Mouse (Mus musculus) kidney, postnatal 4 days (tissue): ENCODE results near the gene Acot7.

ENCODE experiments used
- DNase-seq, 2 experiments: peaks; one replicate each; pipeline ENCODE4 v3.0.0; 2021; ENCODE audit warnings: mixed read lengths in 2 of 2

Gene Acot7

GRCm38 (mm10) chr4:152277916-152278315 lies 100.0 kb downstream of the Acot7 start:
- DNase-seq, result no peak

DNA sequence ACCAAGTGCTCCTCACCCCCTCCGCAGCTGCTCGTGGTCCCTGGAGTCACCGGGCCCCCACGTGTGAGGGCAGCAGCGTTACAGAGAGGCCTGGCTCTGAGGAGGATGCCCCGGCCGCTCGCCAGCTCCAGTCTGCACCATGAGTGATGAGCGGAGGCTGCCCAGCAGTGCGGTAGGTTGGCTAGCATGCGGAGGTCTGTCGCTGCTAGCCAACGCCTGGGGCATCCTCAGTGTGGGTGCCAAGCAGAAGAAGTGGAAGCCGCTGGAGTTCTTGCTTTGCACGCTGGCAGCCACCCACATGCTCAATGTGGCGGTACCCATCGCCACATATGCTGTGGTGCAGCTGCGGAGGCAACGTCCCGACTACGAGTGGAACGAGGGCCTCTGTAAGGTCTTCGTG lies 101.1 kb downstream of the Acot7 start:
- DNase-seq, result no peak

GRCm38 (mm10) chr4:152281601-152282000 lies 103.7 kb downstream of the Acot7 start:
- DNase-seq, result peak in 1 of 2 experiments; percentile 64

DNA sequence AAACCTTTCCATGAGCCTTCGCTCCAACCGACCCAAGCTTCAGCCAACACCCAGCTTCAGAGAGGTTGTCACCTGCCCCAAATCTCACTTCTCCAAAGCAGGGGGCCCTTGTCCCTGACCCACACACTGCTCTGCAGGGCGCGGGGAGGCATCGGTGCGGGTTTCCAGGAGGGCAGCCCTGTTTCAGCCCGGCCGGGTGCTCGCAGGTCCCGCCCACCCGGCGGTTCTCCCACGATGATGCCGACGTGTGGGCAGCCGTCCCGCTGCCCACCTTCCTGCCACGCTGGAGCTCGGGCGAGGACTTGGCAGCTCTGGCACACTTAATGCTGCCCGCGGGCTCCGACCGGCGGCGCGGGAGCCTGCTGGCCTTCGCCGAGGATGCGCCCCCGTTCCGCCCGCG lies 104.8 kb downstream of the Acot7 start:
- DNase-seq, result no peak

GRCm38 (mm10) chr4:152283186-152283950 lies 105.4 kb downstream of the Acot7 start:
- peak; percentile 92 to 93 for DNase-seq

- peak; percentile 72 to 80 for DNase-seq
Measured at GRCm38 (mm10) chr4:152285505-152285904, 107.6 kb downstream of the Acot7 start.

DNA sequence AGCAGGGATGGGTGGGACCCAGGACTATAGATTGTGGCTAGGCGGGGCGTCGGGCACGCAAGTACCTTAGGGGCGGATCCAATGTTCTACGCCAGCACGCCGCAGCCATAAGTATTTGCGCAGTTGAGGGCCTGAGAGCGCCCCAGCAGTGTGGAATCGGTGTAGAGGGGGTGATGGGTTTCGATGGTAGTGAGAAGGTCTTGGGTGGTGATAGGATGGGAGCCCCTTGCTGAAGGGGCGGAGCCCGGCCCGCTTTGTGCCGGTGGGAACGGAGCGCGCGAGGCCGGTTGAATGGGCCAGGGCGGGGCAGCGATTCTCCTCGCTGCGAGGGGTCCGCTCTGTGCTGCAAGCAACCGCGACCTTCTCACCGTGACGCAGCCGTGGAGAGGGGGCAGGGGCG lies 108.2 kb downstream of the Acot7 start:
- DNase-seq, result no peak

GRCm38 (mm10) chr4:152286887-152287286 lies 109.0 kb downstream of the Acot7 start:
- DNase-seq, result peak; percentile 92

GRCm38 (mm10) chr4:152287317-152288120 lies 109.6 kb downstream of the Acot7 start:
- no peak for DNase-seq

DNA sequence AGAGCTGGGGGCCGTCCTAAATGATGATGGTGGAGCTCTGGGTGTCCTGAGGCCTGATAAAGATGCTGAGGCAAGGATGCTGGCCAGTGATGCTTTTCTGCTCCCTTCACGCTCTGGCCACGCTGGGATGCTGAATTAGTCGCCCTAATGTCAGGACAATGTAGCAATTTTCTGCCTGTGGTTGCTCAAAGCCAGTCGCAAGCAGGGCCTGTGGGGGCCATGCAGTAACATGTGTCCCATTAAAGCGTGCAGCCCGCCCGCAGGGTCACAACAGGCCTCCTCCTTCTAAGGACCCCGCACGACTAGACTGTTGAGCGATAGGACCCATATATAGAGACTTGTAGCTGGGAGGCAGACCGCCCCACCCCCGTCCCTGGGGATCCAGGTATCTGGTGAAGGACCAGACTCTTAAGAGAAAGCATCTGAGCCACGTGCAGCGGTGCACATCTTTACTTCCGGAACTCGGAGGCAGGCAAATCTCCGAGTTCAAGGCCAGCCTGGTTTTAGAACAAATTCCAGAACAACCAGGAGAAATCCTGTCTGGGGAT lies 110.5 kb downstream of the Acot7 start:
- DNase-seq, result no peak

DNA sequence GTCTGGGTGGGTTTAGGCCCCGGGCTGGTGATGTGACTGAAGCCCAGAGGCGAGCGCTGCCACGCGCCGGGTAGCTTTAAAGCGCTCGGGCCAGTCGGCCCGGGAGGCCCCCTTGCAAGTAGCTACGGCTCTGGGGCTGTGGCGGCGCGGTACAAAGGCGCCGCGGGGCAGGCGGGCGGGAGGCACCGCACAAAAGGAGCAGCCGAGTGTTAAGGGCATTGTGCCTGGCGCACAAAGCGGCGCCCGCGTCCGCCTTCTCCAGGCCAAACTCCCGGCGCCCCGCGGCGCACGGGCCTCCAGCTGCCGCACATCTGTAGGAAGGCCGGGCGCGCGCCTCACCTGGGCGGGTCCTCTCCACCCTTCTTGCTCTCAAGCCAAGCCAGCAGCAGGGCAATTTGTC lies 112.5 kb downstream of the Acot7 start:
- no peak for DNase-seq

DNA sequence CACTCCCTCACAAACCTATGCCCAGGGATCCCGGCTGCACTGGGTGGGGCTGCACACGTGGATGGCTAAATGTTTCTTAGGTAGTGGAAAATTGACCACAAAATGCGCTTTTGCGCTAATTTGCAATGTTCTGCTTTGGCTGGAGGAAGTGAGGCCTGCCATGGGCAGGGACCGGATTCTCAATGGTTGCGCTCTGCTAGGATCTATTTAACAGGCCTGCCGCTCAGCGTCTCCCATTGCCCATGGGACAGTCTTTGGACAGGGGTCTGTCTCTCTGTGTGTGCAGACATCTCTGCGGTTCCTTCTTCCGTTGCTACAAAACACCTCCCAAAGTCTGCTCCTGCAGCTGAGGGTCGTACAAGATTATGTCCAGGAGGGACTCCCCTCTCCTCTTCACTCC lies 113.1 kb downstream of the Acot7 start:
- no peak for DNase-seq

DNA sequence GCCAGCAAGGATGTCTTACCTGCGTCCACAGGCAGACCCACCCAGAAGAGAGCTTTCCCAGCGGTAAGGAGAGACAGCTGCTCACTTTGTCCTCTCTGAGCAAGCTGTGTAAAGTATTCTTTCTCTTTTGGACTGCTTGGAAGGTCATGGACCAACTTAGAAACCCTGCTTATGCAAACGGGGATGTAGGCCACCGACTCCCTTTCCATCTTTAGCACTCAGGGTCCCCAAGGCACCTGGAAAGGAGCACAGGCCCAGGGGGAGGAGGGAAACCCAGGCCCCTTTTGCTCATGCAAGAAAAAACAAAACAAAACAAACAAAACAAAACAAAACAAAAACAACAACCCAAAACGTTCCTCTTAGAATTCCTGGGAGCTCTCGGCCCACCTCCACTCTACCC lies 113.6 kb downstream of the Acot7 start, which contains the start of gene Hes3:
Hes3 (minus strand) TSS at position 101 of the 400 bp plus-strand sequence.
- DNase-seq, result no peak

DNA sequence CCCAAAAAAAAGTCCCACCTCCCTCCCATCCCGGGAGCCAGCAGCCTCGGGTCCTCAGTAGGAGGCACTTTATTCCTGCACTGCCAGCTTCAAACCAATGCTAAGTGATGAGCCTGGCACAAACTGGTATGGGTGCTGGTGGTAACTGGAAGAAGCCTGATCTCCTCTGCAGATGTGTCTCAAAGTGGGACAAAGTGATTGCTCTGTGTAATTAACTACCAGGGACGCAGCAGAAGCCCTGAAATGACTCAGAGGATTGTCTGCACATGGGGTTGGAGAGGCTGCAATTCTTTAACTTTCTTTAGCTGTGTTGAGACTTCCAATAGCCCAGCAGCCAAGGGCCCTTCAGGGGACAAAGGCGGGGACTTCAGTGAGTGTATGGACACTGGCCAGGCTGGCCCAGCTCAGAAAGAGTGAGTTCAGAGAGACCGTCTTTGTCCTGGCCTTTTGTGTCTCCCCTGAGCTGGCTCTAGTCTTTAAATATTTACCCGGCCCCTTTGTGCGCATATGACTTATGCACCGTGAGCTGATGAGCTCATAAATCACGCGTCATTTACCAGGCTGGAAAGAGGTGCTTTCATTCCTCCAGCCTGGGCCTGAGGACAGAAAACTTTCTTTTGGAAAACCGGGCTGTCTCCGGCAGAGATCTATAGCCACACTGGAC lies 114.3 kb downstream of the Acot7 start:
- no peak for DNase-seq

DNA sequence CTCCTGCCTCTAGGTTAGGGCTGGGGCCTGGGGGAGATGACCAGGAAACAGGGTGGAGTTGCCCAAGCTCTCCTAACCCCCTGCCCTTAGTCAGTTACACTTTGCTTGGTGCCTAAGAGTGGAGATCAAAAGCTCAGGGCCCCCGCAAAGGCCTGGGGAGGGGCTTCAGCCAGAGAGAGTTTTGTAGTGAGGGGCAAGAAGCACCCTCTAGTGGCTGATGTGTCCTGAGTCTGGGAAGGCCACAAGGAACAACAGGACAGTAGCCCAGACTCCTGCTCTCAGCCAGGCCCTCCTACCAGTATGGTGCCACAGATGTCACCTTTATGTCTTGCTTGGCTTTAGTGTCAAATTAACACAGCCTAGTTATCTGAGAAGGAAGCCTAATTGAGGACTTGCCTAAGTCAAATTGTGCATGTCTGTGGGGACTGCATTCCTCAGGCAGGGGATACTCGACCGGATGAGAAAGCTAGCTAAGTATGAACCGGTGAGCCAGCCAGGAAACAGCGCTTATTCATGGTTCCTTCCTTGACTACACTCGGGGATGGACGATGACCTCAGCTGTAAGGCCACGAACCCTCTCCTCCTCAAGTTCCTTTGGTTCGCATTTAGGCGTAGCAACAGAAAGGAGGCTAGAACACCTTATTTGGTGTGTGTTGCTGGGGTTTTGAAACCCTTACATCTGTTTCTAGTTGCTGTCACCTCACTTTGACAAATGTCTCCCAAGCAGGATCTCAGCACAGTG lies 116.4 kb downstream of the Acot7 start:
- peak in 1 of 2 experiments; percentile 49 for DNase-seq

DNA sequence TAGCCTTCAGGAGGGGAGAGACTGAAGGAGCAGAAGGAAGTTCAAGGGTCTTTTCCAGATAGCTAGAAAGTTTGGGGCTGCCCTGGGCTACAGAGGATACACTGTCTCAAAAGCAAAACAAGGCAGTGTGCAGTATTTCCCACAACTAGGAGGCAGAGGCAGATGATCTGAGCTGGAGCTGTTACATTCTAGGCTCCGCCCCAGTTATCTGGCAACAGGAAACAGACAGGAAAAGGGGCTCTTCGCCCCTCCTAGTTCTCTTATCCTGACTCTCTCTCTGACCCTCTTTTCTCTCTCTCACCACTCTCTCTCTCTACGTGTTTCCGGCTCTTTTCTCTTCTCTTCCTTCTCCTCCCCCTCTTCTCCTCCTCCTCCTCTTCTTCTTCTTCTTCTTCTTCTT lies 118.0 kb downstream of the Acot7 start:
- DNase-seq, result no peak

DNA sequence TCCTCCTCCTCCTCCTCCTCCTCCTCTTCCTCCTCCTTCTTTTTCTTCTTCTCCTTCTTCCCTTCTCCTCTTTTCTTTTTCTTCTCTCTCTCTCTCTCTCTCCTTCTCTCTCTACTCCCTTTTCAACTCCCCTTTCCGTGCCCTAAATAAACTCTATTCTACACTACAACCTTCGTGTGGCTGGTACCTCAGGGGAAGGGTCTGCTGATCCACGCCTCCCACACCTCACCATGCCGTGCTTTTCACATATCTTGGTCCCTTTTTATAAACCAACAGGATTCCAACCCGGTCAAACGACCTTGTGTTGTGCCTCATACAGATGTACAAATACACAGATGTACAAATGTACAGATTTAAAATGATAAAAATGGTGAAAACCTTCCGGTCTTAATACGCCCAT lies 118.4 kb downstream of the Acot7 start:
- DNase-seq, result no peak

DNA sequence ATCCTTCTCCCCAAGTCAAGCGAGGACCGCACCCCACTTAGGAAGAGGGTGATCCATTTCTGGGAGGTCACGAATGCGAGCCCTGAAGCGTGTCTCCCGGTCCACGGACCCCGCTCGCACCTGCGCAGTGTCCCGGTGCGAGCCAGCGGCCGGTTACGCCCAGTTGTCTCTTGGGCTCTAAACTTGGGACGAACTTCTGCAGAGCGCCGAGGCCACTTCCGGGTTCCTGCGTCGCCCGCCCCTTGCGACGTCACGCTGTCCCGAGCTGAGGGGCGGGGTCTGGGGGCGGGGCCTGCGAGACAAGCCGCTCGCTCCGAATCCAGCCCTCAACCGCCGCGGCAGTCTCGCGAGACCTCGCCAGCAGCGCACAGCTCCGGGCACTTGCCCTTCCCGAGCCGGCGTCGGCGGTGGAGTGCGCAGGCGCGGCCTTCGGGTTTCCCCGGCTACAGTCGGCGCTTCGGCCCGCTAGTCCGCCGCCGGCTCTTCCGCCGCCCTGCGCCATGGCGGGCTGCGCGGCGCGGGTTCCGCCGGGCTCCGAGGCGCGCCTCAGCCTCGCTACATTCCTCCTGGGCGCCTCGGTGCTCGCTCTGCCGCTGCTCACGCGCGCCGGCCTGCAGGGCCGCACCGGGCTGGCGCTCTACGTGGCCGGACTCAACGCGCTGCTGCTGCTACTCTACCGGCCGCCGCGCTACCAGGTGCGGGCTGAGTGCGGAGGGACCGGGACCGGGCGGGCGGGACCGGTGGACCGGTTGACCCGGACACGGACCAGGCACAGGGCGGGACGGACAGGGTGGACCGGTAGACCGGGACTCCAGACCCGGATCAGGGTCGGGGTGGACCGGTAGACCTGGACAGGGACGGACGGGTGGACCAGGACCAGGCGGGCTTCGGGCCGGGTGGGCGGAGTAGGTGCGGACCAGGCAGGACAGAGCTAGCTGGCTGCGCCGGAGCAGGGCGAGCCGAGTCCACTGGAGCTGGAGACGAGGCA lies 119.2 kb downstream of the Acot7 start, which contains the start of gene Icmt:
Icmt (plus strand) TSS at position 354 of the 988 bp plus-strand sequence.
- peak; percentile 100 for DNase-seq

DNA sequence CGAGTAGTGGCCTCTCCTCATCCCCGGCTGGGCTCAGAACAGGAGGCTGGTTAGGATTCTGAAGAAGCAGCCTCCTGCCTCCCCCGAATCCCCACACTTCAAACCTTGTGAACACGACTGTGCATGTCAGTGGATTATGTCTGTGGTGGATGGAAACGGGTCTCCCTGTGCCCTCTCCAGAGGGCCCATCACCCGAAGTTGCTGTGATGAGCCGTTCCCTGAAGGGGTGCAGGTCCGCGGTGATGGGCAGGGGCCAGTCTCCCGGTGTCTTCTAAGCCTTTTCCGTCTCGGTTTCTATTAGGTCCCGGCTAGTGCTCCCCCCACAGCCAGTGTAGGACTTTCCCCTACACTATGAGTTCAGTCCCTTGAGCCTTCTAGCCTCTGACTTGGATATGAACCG lies 120.9 kb downstream of the Acot7 start:
- DNase-seq, result no peak

- no peak for DNase-seq
Measured at GRCm38 (mm10) chr4:152300375-152300774, 122.4 kb downstream of the Acot7 start.

DNA sequence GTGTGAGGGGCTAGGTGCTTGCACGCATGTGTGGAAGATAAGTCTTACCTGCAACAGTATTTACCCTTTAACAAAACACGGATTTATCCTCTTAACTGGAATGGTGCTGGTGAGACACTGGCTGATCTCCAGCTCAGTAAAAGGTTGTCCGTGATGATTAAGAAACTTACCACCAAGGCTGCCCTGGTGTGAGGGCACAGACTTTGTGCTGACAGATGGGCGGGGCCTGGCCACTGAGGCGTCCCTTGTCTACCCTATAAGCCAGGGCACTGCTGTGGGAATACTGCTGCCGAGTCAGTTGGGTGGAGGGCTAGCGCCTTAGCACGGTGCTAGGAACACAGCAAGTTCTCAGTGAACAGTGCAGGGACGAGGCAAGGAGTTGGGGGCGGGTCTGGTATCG lies 124.1 kb downstream of the Acot7 start:
- peak in 1 of 2 experiments; percentile 47 for DNase-seq
